Mouse (Mus musculus): ENCODE measurements around the gene Siah1a. TPM values are rescaled to one million over a fixed set of nuclear protein-coding genes. Genes with fewer than 3 reads are reported as not detected.
A peak's percentile ranks its signal among the peaks of the same experiment; 100 is the strongest.

Gene Siah1a
- total RNA-seq, 2 experiments from 2014 or later: 9.6 to 14.9 TPM

DNA sequence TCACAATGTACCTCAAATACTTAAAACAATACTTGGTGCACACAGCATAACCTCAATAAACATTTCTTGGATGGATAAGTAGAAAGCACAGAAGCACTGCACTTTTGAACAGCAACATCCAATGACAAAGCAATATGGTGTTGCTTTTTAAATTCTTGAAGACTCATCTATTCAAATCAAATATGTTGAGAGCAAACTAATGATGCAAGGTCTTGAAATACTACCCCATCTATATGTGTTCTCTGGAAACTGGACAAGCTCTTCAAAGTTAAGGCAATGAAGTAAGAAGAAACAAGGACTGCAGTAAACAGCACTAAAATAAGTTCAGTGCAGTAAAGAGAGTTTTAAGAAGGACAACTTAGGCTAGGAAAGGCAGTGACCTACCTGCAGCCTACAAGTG, 4.8 kb downstream of the Siah1a start:
- no peak overlapping the region for H3K4me3 ChIP-seq
- intact Hi-C loops (cut with DNase I): no loop called here
- no peak for TF ChIP-seq CTCF (IDR thresholded peaks at IDR 0.05)
- DNase-seq: no peak
- peak overlapping the region; percentile 81 for H3K27ac ChIP-seq

DNA sequence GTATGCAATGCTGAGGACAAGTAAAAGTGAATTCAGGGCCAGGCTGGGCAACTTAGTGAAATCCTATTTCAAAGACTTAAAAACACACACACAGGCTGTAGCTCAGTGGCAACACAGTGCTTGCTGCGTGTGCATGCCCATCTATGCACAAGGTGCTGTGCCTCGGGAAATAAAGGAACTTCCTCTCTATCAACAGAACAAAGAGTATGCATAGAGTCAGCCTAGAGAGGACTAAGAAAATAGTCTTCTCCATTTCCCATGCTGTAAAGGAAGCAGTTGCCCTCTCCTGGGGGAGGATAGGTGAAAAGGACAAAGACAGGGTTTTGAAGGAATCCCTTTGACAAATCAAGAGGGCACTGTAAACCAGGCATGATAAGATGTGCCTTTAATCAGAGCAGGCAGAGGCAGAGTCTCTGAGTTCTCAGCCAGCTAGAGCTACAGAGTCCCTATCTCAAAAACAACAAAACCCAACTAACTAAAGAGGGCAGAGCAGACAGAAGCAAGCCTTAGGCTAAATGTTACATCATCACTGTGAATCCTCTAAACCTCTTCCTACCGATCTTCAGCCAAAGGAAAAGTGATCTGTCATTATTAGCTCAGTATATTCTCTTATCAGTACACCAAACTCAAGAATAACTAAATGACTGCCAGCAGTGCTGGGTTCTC, 10.2 kb downstream of the Siah1a start:
- no peak for DNase-seq
- H3K27ac ChIP-seq: peak overlapping the region; percentile 69
- no peak overlapping the region for H3K4me3 ChIP-seq
- TF ChIP-seq CTCF (IDR thresholded peaks at IDR 0.05): no peak
- intact Hi-C loops (cut with DNase I): no loop called here

DNA sequence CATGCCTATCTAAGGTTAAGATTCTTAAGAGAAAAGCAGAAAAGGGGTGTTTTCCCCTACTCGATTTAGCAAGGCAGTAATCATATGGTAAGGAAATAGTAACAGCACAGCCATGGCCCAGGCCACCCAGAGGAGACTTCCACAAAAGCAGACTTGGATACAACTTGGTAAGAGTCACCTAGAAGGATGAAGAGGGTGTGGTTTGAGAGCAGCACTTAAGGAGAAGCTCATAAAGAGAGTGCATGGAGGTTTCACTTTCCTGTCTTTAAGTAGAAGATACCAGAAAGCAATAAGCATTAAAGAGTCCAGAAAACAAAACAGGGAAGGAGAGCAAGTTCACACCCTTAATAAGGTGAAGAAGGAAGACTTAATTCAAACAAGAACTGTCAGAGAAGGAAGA, 10.8 kb downstream of the Siah1a start:
- H3K27ac ChIP-seq: peak overlapping the region; percentile 69
- DNase-seq: no peak
- intact Hi-C loops (cut with DNase I): no loop called here
- TF ChIP-seq CTCF (IDR thresholded peaks at IDR 0.05): no peak
- no peak overlapping the region for H3K4me3 ChIP-seq

DNA sequence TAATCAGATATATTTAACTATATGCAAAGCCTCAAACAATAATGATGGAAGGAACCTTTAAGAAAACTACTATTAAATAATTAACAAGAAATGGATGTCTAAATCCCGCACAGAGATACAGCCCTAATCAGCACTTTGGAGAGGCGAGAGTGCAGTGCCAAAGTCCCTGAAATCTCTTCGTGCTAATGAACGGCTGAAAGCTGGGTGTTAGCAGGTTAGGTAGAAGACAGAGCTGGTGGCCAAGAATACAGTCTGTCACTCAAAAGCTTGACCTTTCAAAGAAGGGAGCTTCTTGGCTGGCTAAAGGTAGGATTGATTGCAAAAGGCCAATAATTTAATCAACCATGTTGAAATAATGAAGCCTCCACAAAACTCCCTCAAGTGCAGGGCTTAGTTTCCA, 11.6 kb downstream of the Siah1a start:
- H3K27ac ChIP-seq: peak overlapping the region; percentile 69
- peak; percentile 29 for DNase-seq
- no peak for TF ChIP-seq CTCF (IDR thresholded peaks at IDR 0.05)
- H3K4me3 ChIP-seq: no peak overlapping the region
- intact Hi-C loops (cut with DNase I): no loop called here

DNA sequence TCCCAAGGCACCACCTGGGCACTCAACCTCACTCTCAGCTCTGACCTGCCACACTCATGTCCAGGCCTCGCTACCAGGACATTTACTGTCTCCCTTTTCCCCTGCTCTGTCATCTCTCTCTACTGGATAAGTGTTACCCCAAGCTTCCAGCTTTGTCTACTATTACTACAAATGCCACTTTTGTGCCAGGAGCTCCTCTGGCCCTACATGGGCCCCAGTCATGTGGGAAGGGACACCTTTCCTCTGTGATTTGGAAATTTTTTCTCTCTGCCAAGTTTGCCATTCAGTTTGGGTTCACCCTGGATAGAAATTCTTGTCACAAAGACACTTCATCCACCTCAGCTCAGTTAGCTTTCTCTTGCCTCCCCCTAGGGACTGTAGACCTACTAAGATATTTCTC, 14.9 kb downstream of the Siah1a start:
- Histone ChIP-seq H3K4me3 (no peak overlapping the region), H3K27ac (peak overlapping the region; percentile 58)
- no peak for TF ChIP-seq CTCF (IDR thresholded peaks at IDR 0.05)
- intact Hi-C loops (cut with DNase I): no loop called here
- DNase-seq: no peak

DNA sequence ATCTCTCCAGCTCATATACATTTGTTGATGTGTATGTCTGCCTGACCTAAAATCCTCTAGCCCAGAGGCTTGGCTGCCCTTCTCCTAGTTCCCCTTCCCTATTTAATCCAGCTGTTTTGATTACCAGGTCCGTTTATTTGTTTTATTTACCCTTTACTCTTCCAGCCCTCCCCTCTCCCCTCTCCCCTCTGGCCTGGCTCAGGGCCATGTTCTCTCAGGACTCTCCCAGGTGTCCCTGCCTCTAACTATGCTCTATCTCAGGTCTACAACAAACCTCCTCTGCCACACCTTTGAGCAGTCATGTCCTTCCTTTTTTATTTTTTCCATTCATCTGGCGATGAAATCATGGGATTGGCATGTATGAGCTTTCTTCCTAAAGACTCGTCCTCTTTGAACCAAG, 15.4 kb downstream of the Siah1a start:
- intact Hi-C loops (cut with DNase I): no loop called here
- DNase-seq: no peak
- Histone ChIP-seq H3K27ac (peak overlapping the region; percentile 58), H3K4me3 (no peak overlapping the region)
- TF ChIP-seq CTCF (IDR thresholded peaks at IDR 0.05): no peak

DNA sequence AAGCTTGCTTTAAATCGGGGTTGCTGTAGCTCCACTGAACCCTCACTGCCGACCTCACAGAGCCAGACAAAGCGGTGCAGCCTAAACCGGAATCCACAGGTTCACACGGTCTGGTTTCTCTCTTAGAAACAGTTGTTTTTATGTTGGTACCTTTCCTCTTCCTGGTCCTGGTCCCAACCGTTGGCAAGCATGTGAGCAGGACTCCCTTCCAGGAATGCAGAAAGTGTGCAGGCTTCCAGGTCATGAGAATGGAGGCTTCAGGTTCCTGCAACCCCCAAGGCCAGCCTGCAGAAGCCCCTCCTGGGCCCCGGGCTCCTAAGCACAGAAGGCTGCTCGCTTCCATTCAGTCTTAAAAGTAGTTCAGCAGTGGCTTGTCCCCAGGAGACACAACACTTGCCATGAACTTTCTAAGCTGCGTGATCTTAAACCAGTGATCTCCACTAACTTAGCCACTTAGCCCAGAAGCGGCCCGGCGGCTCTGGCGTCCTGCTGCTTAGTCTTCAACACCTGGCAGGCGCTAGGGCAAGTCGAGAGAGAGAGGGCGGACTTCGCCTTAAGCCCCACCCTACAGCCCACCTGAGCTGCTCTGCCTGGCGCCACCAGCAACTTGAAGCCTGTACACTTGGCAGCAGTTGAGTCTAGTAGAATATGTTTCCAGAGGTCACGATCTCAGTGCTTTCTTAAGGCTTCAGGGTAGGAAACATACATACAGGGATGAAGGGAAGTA, 17.3 kb downstream of the Siah1a start:
- peak; percentile 51 for DNase-seq
- intact Hi-C loops (cut with DNase I): no loop called here
- H3K4me3 ChIP-seq: peak overlapping the region; percentile 40

DNA sequence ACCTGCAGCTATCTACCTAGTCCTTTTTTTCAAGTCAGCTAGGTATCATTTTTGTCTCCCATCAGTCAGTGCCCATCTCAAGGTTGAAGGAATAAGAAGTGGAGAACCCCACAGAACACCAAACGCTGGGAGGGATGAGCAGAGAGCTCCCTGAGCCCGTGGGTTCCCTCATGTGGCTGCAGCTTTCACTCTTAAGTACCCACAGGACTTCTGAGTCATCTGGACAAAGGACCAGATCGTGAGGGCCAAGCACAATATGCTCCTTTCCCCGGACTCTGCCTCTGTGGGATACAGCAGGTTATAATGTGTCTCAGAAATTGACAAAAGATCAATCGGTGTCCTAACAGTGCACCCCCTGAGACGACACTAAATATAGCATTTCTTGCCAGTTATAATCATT, 18.8 kb downstream of the Siah1a start:
- intact Hi-C loops (cut with DNase I): no loop called here
- no peak; the same call in 1 of the 2 replicates for TF ChIP-seq CTCF (IDR thresholded peaks at IDR 0.05)

More for the DNA sequence above, 17.3 kb downstream of the Siah1a start:
- peak overlapping the region; percentile 74 for H3K27ac ChIP-seq
- no peak for TF ChIP-seq CTCF (IDR thresholded peaks at IDR 0.05)

DNA sequence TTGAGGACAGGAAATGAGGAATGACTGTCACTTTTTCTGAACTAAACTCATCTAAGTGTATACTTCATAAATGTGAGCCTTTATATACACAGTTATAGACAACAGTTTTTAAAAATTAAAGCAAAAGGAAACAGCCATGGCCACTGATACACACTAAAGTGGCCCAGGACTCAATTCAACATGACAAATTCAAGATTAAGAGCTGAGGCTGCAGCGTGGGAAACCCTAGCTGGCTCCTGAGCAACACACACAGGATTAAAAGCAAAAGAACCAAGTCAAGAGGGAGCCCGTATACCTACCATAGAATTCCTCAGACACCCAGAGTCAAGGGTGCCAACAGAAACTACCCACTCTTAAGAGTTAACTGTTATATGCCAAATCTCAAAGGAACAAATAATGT, 24.2 kb downstream of the Siah1a start:
- intact Hi-C loops (cut with DNase I): no loop called here
- Histone ChIP-seq H3K4me3 (no peak overlapping the region), H3K27ac (no peak overlapping the region)
- no peak for TF ChIP-seq CTCF (IDR thresholded peaks at IDR 0.05)
- no peak for DNase-seq

More for the DNA sequence above, 18.8 kb downstream of the Siah1a start:
- DNase-seq: no peak
- peak overlapping the region; percentile 74; the same call in 1 of the 2 replicates for H3K27ac ChIP-seq
- no peak overlapping the region for H3K4me3 ChIP-seq

DNA sequence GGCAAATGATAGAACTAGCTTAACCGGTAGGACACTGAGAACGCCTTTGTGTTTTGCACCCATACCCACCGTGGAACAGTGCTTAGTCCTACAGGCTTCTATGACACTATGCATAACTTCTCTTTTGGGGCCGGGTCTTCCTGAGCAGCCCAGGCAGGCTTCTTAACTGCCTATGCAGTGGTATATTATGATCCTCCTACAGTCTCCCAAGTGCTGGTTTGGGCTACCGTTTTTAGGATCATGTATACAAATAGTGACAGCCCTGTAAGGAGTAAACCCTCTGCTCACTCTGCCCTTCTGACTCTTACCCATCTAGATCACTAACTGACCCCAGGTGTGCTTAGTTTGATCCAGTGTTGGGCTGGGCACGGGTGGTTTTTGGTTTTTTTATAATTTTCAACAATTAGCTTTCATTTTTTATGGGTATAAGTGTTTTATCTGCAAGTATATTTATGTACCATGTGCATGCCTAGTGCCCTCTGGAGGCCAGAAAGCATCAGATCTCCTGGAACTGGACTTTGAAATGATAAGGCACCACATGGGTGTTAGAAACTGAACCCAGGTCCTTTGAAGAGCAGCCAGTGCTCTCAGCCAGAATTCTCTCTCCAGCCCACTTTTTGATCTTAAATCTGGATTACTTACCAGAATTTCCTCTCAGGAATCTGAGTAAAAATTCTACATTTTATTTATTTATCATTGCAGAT, 24.8 kb downstream of the Siah1a start:
- Histone ChIP-seq H3K4me3 (no peak overlapping the region), H3K27ac (no peak overlapping the region)
- TF ChIP-seq CTCF (IDR thresholded peaks at IDR 0.05): peak; percentile 38; the same call in 1 of the 2 replicates
- intact Hi-C loops (cut with DNase I): no loop called here
- no peak for DNase-seq

DNA sequence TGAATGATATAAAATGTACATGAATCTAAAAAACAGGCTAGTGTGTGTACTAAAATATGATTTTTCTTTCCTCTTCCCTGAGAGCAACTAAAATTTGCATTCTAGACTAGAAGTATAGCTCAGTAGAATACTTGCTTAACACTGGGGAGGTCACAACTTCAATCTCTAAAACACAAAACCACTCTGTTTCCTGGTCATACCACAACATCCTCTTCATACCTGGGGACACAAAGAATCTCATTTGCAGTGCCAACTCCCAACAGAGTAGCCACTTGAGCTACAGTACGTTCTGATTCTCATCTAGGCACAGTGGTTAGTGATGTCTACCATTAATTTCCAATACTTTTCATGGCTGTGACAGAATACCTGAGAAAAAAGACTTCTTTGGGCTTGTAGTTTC, 26.4 kb downstream of the Siah1a start:
- no peak for DNase-seq
- TF ChIP-seq CTCF (IDR thresholded peaks at IDR 0.05): no peak
- H3K27ac ChIP-seq: no peak overlapping the region
- intact Hi-C loops (cut with DNase I): no loop called here
- H3K4me3 ChIP-seq: no peak overlapping the region

DNA sequence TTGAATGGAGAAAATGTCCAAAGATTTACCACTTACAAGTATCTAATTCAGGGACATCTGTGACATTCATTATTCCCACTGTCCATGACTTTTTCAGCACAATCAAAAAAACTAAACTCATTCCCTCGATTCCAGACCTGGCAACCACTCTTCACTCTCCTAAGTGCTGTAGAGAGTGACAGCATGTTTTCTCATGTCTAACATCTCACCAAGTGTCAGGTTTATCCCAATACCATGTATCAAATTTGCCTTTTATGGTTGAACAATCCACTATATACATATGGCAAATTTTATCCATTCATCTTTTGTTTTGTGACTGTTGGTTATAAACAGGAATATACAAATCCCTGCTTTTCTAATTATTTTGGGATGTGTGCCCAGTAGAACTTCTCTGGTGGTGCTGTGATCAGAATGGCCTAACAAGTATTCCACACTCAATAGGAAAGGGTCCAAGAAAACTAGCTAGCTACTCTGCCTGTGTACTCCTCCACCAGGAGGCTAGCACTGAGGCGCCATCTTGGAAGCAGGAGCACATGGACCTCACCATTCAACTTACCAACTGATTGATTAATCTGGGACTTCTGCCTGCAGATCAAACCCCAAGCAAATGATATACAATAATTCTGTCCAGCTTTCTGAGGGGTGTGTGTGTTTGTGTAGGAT, 27.3 kb downstream of the Siah1a start:
- Histone ChIP-seq H3K27ac (no peak overlapping the region; the same call in 1 of the 2 replicates), H3K4me3 (no peak overlapping the region)
- TF ChIP-seq CTCF (IDR thresholded peaks at IDR 0.05): no peak
- DNase-seq: no peak
- intact Hi-C loops (cut with DNase I): no loop called here

Data from gastrocnemius, adult 2 months (tissue).